Mouse (Mus musculus) MEL (cell line): ENCODE measurements at regions not wholly inside any gene's neighbourhood (a gene's known extent, or its start where the extent isn't known, plus 50 kb on each side); places are given as distances from the start of the nearest gene placed in this dataset.

Source experiments
- DNase-seq: peaks from one replicate; pipeline ENCODE4 v3.0.0; 2011; ENCODE audit warnings: low read depth, low spot score
- H3K27ac ChIP-seq: 2 replicates; pipeline ENCODE4 v1.5.1; 2012; ENCODE audit warnings: low read depth, mild to moderate bottlenecking, control low read depth, low read length, moderate library complexity; ENCODE audit not compliant: control insufficient read depth
- H3K27me3 ChIP-seq, 2 experiments: fragments of 150-350 bp in 1 of 2; sonication (generic) in 1 of 2; 2 replicates each; pipeline ENCODE4 v1.6.1; 2012; ENCODE audit warnings: low read length in 2 of 2, mild to moderate bottlenecking in 2 of 2, improper control_type of control experiment in 1 of 2, moderate library complexity in 1 of 2; ENCODE audit not compliant: insufficient read depth in 2 of 2, control insufficient read depth in 1 of 2
- H3K36me3 ChIP-seq, 2 experiments: 2 replicates each; pipeline ENCODE4 v1.6.1; 2012 to 2014; ENCODE audit warnings: low read length in 2 of 2, improper control_type of control experiment in 1 of 2, inconsistent platforms in 1 of 2, mild to moderate bottlenecking in 1 of 2; ENCODE audit not compliant: insufficient read depth in 2 of 2, control insufficient read depth in 1 of 2
- H3K4me1 ChIP-seq, 2 experiments: fragments of 150-350 bp in 1 of 2; sonication (generic) in 1 of 2; 2 replicates each; pipeline ENCODE4 v1.6.1; 2012; ENCODE audit warnings: low read length in 2 of 2, improper control_type of control experiment in 1 of 2, mild to moderate bottlenecking in 1 of 2; ENCODE audit not compliant: insufficient read depth in 2 of 2, control insufficient read depth in 1 of 2
- H3K4me3 ChIP-seq, 2 experiments: fragments of 150-350 bp in 1 of 2; sonication (generic) in 1 of 2; 2 replicates each; pipeline ENCODE4 v1.5.1; 2012; ENCODE audit warnings: low read depth in 2 of 2, low read length in 2 of 2, mild to moderate bottlenecking in 2 of 2, moderate library complexity in 2 of 2, control low read depth in 1 of 2, improper control_type of control experiment in 1 of 2; ENCODE audit not compliant: control insufficient read depth in 1 of 2, insufficient read depth in 1 of 2
- H3K79me2 ChIP-seq: 2 replicates; pipeline ENCODE4 v1.6.1; 2012; ENCODE audit warnings: mild to moderate bottlenecking, low read length, moderate library complexity; ENCODE audit not compliant: control insufficient read depth, poor library complexity, insufficient read depth
- H3K9ac ChIP-seq: 2 replicates; pipeline ENCODE4 v1.6.1; 2012; ENCODE audit warnings: low read depth, mild to moderate bottlenecking, control low read depth, low read length, moderate library complexity; ENCODE audit not compliant: control insufficient read depth, poor library complexity, severe bottlenecking
- H3K9me3 ChIP-seq: fragments of 150-350 bp; sonication (generic); replicated peaks from 2 replicates; pipeline ENCODE4 v1.6.1; 2012; ENCODE audit warnings: mild to moderate bottlenecking, low read length, improper control_type of control experiment, moderate library complexity; ENCODE audit not compliant: insufficient read depth
- BHLHE40 ChIP-seq: IDR thresholded peaks from 2 replicates; pipeline ENCODE4 v1.6.1; 2012; ENCODE audit warnings: low read depth, mild to moderate bottlenecking, inconsistent platforms, low read length, improper control_type of control experiment, borderline replicate concordance
- CTCF ChIP-seq, 3 experiments: IDR thresholded peaks in 2 of 3; conservative IDR thresholded peaks in 1 of 3; 2 replicates each; pipeline ENCODE4 v1.5.1; 2011 to 2012; ENCODE audit warnings: low read length in 3 of 3, low read depth in 2 of 3, mild to moderate bottlenecking in 2 of 3, improper control_type of control experiment in 1 of 3, inconsistent platforms in 1 of 3, mixed read lengths in 1 of 3, moderate library complexity in 1 of 3; ENCODE audit not compliant: control insufficient read depth in 1 of 3, insufficient read depth in 1 of 3, poor library complexity in 1 of 3, severe bottlenecking in 1 of 3
- EP300 ChIP-seq, 2 experiments: IDR thresholded peaks; 2 replicates each; pipeline ENCODE4 v1.6.1; 2011; ENCODE audit warnings: improper control_type of control experiment in 2 of 2, low read length in 2 of 2, low read depth in 1 of 2, mild to moderate bottlenecking in 1 of 2
- ETS1 ChIP-seq: IDR thresholded peaks from 2 replicates; pipeline ENCODE4 v1.6.1; 2012; ENCODE audit warnings: low read depth, mild to moderate bottlenecking, inconsistent platforms, low read length, improper control_type of control experiment, moderate library complexity
- GABPA ChIP-seq: IDR thresholded peaks from 2 replicates; pipeline ENCODE4 v1.6.1; 2012; ENCODE audit warnings: low read depth, mild to moderate bottlenecking, inconsistent platforms, low read length, improper control_type of control experiment, moderate library complexity
- GATA1 ChIP-seq: IDR thresholded peaks from 2 replicates; pipeline ENCODE4 v1.6.1; 2011; ENCODE audit warnings: low read depth, low read length, improper control_type of control experiment
- JUND ChIP-seq: IDR thresholded peaks from 2 replicates; pipeline ENCODE4 v1.6.1; 2011; ENCODE audit warnings: low read depth, mild to moderate bottlenecking, improper control_type of control experiment, low read length
- MAFK ChIP-seq: IDR thresholded peaks from 2 replicates; pipeline ENCODE4 v1.6.1; 2011; ENCODE audit warnings: low read depth, mild to moderate bottlenecking, low read length, improper control_type of control experiment, borderline replicate concordance
- MAZ ChIP-seq: IDR thresholded peaks from 2 replicates; pipeline ENCODE4 v1.6.1; 2012; ENCODE audit warnings: low read depth, mild to moderate bottlenecking, inconsistent platforms, low read length, improper control_type of control experiment
- MEF2A ChIP-seq: IDR thresholded peaks from 2 replicates; pipeline ENCODE4 v1.6.1; 2014; ENCODE audit warnings: low read depth, mild to moderate bottlenecking, inconsistent platforms, low read length, improper control_type of control experiment; ENCODE audit not compliant: poor library complexity, insufficient replicate concordance, severe bottlenecking; ENCODE audit errors: extremely low read depth
- MXI1 ChIP-seq: IDR thresholded peaks from 2 replicates; pipeline ENCODE4 v1.6.1; 2011; ENCODE audit warnings: mild to moderate bottlenecking, low read depth, low read length, improper control_type of control experiment
- NELFE ChIP-seq: IDR thresholded peaks from 2 replicates; pipeline ENCODE4 v1.6.1; 2011; ENCODE audit warnings: low read depth, low read length, improper control_type of control experiment
- NRF1 ChIP-seq: IDR thresholded peaks from 2 replicates; pipeline ENCODE4 v1.6.1; 2014; ENCODE audit warnings: low read depth, mild to moderate bottlenecking, inconsistent platforms, low read length, improper control_type of control experiment, moderate library complexity; ENCODE audit not compliant: poor library complexity, insufficient read depth, severe bottlenecking
- POLR2A ChIP-seq, 2 experiments: IDR thresholded peaks; 2 replicates each; pipeline ENCODE4 v1.6.1; 2011 to 2012; ENCODE audit warnings: low read length in 2 of 2, mild to moderate bottlenecking in 2 of 2, control low read depth in 1 of 2, improper control_type of control experiment in 1 of 2, low read depth in 1 of 2, moderate library complexity in 1 of 2; ENCODE audit not compliant: control insufficient read depth in 1 of 2, insufficient read depth in 1 of 2, poor library complexity in 1 of 2
- POLR2AphosphoS2 ChIP-seq: IDR thresholded peaks from 2 replicates; pipeline ENCODE4 v1.6.1; 2011; ENCODE audit warnings: low read length, improper control_type of control experiment
- POLR2AphosphoS5 ChIP-seq: IDR thresholded peaks from 2 replicates; pipeline ENCODE4 v1.6.1; 2012; ENCODE audit warnings: low read depth, borderline replicate concordance, mild to moderate bottlenecking, inconsistent platforms, low read length, moderate library complexity, mixed read lengths
- RAD21 ChIP-seq: IDR thresholded peaks from 2 replicates; pipeline ENCODE4 v1.6.1; 2011; ENCODE audit warnings: mild to moderate bottlenecking, low read depth, low read length, improper control_type of control experiment
- RCOR1 ChIP-seq: IDR thresholded peaks from 2 replicates; pipeline ENCODE4 v1.6.1; 2012; ENCODE audit warnings: low read depth, mild to moderate bottlenecking, inconsistent platforms, low read length, improper control_type of control experiment
- SMC3 ChIP-seq: IDR thresholded peaks from 2 replicates; pipeline ENCODE4 v1.6.1; 2011; ENCODE audit warnings: low read depth, low read length, improper control_type of control experiment
- TAL1 ChIP-seq: IDR thresholded peaks from 2 replicates; pipeline ENCODE4 v1.6.1; 2012; ENCODE audit warnings: mild to moderate bottlenecking, inconsistent platforms, low read length, moderate library complexity, mixed read lengths
- TBP ChIP-seq: IDR thresholded peaks from 2 replicates; pipeline ENCODE4 v1.8.0; 2011; ENCODE audit warnings: low read depth, low read length, improper control_type of control experiment
- UBTF ChIP-seq: IDR thresholded peaks from 2 replicates; pipeline ENCODE4 v1.6.1; 2012; ENCODE audit warnings: low read depth, mild to moderate bottlenecking, inconsistent platforms, low read length, improper control_type of control experiment, moderate library complexity, borderline replicate concordance; ENCODE audit not compliant: insufficient read depth
- USF1 ChIP-seq: IDR thresholded peaks from 2 replicates; pipeline ENCODE4 v1.6.1; 2014; ENCODE audit warnings: low read depth, mild to moderate bottlenecking, inconsistent platforms, low read length, improper control_type of control experiment, moderate library complexity
- ZKSCAN1 ChIP-seq: IDR thresholded peaks from 2 replicates; pipeline ENCODE4 v1.6.1; 2012; ENCODE audit warnings: low read depth, mild to moderate bottlenecking, inconsistent platforms, low read length, improper control_type of control experiment, moderate library complexity
- ZNF384 ChIP-seq: IDR thresholded peaks from 2 replicates; pipeline ENCODE4 v1.6.1; 2012; ENCODE audit warnings: low read depth, mild to moderate bottlenecking, inconsistent platforms, low read length, improper control_type of control experiment

- Histone ChIP-seq H3K4me1 (no peaks in the 10 kb centered on the region), H3K27me3 (no peaks in the 10 kb centered on the region)
- DNase-seq = peak; percentile 5
Observed at GRCm38 (mm10) chr3:8304784-8305183, 1305.1 kb downstream of the Zfp704 start.

GRCm38 (mm10) chr3:8293036-8293435 is 1316.8 kb downstream of the Zfp704 start:
- TF ChIP-seq GABPA = no peak
- TF ChIP-seq POLR2AphosphoS2 = no peak
- no peak for TF ChIP-seq JUND
- no peak for TF ChIP-seq ZNF384
- TF ChIP-seq NRF1 = no peak
- TF ChIP-seq USF1 = no peak
- no peak for TF ChIP-seq MAZ
- no peak overlapping the region for H3K9ac ChIP-seq
- DNase-seq = no peak
- no peaks in the 10 kb centered on the region for H3K36me3 ChIP-seq
- no peaks in the 10 kb centered on the region for H3K9me3 ChIP-seq
- no peaks in the 10 kb centered on the region for H3K4me1 ChIP-seq
- H3K79me2 ChIP-seq = no peaks in the 10 kb centered on the region
- H3K27me3 ChIP-seq = no peaks in the 10 kb centered on the region
- no peak overlapping the region for H3K4me3 ChIP-seq
- no peak overlapping the region for H3K27ac ChIP-seq

More at GRCm38 (mm10) chr3:8304784-8305183, 1305.1 kb downstream of the Zfp704 start:
- Histone ChIP-seq H3K79me2 (no peaks in the 10 kb centered on the region), H3K4me3 (no peak overlapping the region), H3K9me3 (no peaks in the 10 kb centered on the region), H3K36me3 (no peaks in the 10 kb centered on the region), H3K27ac (no peak overlapping the region), H3K9ac (no peak overlapping the region)
- no peak for TF ChIP-seq ZNF384
- no peak for TF ChIP-seq JUND
- TF ChIP-seq TAL1 = no peak
- peak in 1 of 3 experiments; percentile 7; a peak in 1 of 6 replicates for TF ChIP-seq CTCF (IDR thresholded peaks at IDR 0.05 in 2 of 3, conservative IDR thresholded peaks at IDR 0.05 in 1 of 3; ENCODE audit: control insufficient read depth in 1 of 3, insufficient read depth in 1 of 3, low read depth in 2 of 3, low read length in 3 of 3, poor library complexity in 1 of 3, severe bottlenecking in 1 of 3)
- no peak for TF ChIP-seq MAZ
- no peak for TF ChIP-seq TBP
- no peak for TF ChIP-seq EP300 (IDR thresholded peaks at IDR 0.05; ENCODE audit: low read depth in 1 of 2, low read length in 2 of 2)
- TF ChIP-seq UBTF = no peak

- no peak for DNase-seq
- Histone ChIP-seq H3K4me3 (no peak overlapping the region), H3K27me3 (no peaks in the 10 kb centered on the region), H3K4me1 (no peaks in the 10 kb centered on the region), H3K9me3 (no peaks in the 10 kb centered on the region), H3K9ac (no peak overlapping the region), H3K36me3 (no peaks in the 10 kb centered on the region), H3K27ac (no peak overlapping the region), H3K79me2 (no peaks in the 10 kb centered on the region)
- TF ChIP-seq JUND (no peak), POLR2AphosphoS5 (no peak), UBTF (no peak), SMC3 (no peak), BHLHE40 (no peak), MEF2A (no peak), NRF1 (no peak), MAZ (no peak), ZKSCAN1 (no peak), NELFE (no peak), GATA1 (no peak), ETS1 (no peak), EP300 (IDR thresholded peaks at IDR 0.05; ENCODE audit: low read depth in 1 of 2, low read length in 2 of 2) (no peak), RCOR1 (no peak), RAD21 (no peak), MAFK (no peak), TAL1 (no peak), POLR2A (IDR thresholded peaks at IDR 0.05; ENCODE audit: control insufficient read depth in 1 of 2, insufficient read depth in 1 of 2, low read depth in 1 of 2, low read length in 2 of 2, poor library complexity in 1 of 2) (no peak), MXI1 (no peak)
Observed at GRCm38 (mm10) chr3:8289558-8289957, 1320.3 kb downstream of the Zfp704 start.
